Mouse (Mus musculus) forebrain, embryonic 11.5 days (tissue): ENCODE measurements around the gene Socs4. TPM values are rescaled to one million over a fixed set of nuclear protein-coding genes. Genes with fewer than 3 reads are reported as not detected.

Experiments used
- ATAC-seq: fragments of 200-750 bp; cut with Nextera tagmentation; replicated peaks from 2 replicates; pipeline ENCODE4 v1.8.0; 2017; ENCODE audit warnings: moderate TSS enrichment; ENCODE audit not compliant: low FRiP score
- DNase-seq: peaks from one replicate; pipeline ENCODE4 v3.0.0-alpha.2; 2017; ENCODE audit warnings: low spot score
- H3K27ac ChIP-seq: fragments of 300-500 bp; sonication (generic); 2 replicates; pipeline ENCODE4 v1.5.1; 2014; ENCODE audit warnings: low read depth, low read length
- H3K27me3 ChIP-seq: fragments of 300-500 bp; sonication (generic); 2 replicates; pipeline ENCODE4 v1.6.1; 2014; ENCODE audit warnings: mild to moderate bottlenecking, low read length, mixed read lengths; ENCODE audit not compliant: control insufficient read depth, insufficient read depth
- H3K36me3 ChIP-seq: fragments of 300-500 bp; sonication (generic); 2 replicates; pipeline ENCODE4 v1.6.1; 2014; ENCODE audit warnings: mild to moderate bottlenecking, low read length, moderate library complexity, mixed read lengths; ENCODE audit not compliant: control insufficient read depth, insufficient read depth
- H3K4me1 ChIP-seq: fragments of 300-500 bp; sonication (generic); replicated peaks from 2 replicates; pipeline ENCODE4 v1.6.1; 2014; ENCODE audit warnings: low read length, mixed read lengths; ENCODE audit not compliant: control insufficient read depth, insufficient read depth
- H3K4me2 ChIP-seq: fragments of 300-500 bp; sonication (generic); 2 replicates; pipeline ENCODE4 v1.6.1; 2014; ENCODE audit warnings: low read depth, mild to moderate bottlenecking, low read length, moderate library complexity, mixed read lengths; ENCODE audit not compliant: severe bottlenecking
- H3K4me3 ChIP-seq: fragments of 300-500 bp; sonication (generic); 2 replicates; pipeline ENCODE4 v1.5.1; 2014; ENCODE audit warnings: low read depth, low read length
- H3K9ac ChIP-seq: fragments of 300-500 bp; sonication (generic); 2 replicates; pipeline ENCODE4 v1.6.1; 2014; ENCODE audit warnings: low read length
- H3K9me3 ChIP-seq: fragments of 300-500 bp; sonication (generic); 2 replicates; pipeline ENCODE4 v1.6.1; 2016; ENCODE audit warnings: low read length, mixed read lengths; ENCODE audit not compliant: control insufficient read depth
- WGBS: fragments of 180-500 bp; shearing (Covaris S2); extraction: QIAGEN DNeasy Blood & Tissue Kit; methylation state at CpG from one replicate; pipeline ENCODE4 v1.1.7; 2014; 5-methylcytosine and 5-hydroxymethylcytosine counted together
- polyA plus RNA-seq: library from polyadenylated mRNA; unstranded; fragments of >200 nt; fragmentation: Nextera tagmentation; extraction: Ambion mirVana; gene quantifications from 2 replicates; pipeline ENCODE4 v1.2.1, GENCODE M21; 2014

Socs4 gene
- polyA plus RNA-seq, 1 experiment from 2014 or later = 5.5 TPM

DNA sequence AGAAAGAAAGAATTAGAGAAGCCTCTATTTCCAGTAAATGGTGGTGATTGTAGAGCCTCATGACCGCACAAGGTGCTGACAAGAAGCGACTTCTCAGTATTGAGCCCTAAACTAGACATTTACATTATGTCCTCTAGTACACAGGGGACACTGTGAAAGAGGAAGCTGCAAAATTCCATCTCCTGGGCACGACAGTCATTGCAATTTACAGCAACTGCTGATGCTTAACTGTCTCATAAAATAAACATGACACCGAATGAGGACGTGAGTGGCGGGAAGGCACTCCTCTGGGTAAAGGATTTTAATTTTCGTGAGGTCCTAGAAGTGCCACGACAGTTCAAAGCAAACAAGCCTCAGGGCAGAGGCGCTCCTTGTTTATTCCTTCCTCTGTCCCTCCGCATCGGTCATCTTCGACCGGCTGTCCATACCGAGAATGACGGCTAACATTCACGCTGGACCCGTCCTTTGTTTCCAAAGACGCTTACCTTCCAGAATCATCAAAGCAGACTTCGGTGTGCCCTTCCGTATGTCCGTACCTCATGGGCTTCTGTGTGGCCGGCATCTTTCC is 611 bp upstream of the Socs4 start:
- ATAC-seq (peak; percentile 6; the same call in 1 of the 2 replicates), DNase-seq (no peak)
- Histone ChIP-seq H3K4me2 (peak overlapping the region; percentile 78), H3K27ac (peak overlapping the region; percentile 73), H3K4me3 (peak overlapping the region; percentile 52), H3K4me1 (peaks cover 5% of the 10 kb centered on the region; the same call in 1 of the 2 replicates), H3K36me3 (peaks cover 2% of the 10 kb centered on the region; the same call in 1 of the 2 replicates), H3K27me3 (no peaks in the 10 kb centered on the region), H3K9ac (peak overlapping the region; percentile 67), H3K9me3 (no peaks in the 10 kb centered on the region)
- WGBS = 3% methylated on average over 22 of the region's 22 CpGs

DNA sequence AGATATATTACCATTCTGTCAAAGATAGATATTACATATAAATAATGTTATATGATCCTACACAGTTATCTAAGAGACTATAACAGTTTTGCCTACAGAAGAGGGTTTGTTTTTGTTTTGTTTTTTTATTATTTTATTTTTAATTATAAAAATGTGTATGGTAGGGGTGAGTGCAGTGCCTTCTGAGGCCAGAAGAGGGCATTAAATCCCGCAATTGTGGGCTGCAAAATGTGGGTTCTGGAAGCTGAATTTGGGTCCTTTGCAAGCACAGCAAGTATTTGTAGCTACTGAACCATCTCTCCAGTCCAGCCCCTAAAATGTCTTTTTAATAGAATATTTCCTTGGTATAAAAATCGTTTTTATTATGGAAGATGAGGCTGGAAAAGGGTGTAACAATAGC is 2.3 kb downstream of the Socs4 start:
- no peak for ATAC-seq
- Histone ChIP-seq H3K4me3 (no peak overlapping the region), H3K4me2 (no peak overlapping the region), H3K36me3 (no peaks in the 10 kb centered on the region), H3K4me1 (peaks cover 5% of the 10 kb centered on the region; the same call in 1 of the 2 replicates), H3K9ac (no peak overlapping the region), H3K27me3 (no peaks in the 10 kb centered on the region), H3K9me3 (no peaks in the 10 kb centered on the region), H3K27ac (no peak overlapping the region)
- WGBS = 79% methylated on average over 2 of the region's 2 CpGs
- no peak for DNase-seq

DNA sequence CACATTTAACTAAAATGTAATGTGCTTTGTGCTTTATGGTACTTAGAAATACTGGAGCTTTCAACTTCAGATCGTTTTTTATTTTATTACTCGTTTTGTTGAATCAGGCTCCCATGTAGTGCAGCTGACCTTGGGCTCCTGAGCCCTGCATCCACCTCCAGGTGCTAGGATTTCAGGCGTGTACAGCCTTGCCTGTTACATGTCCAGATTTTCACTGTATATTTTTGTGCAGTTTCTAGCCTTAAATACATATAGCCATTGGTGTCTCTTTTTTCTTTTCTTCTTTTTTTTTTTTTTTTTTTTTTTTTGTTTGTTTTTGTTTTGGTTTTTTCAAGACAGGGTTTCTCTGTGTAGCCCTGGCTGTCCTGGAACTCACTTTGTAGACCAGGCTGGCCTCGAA is 4.8 kb downstream of the Socs4 start:
- no peaks in the 10 kb centered on the region for H3K9me3 ChIP-seq

DNA sequence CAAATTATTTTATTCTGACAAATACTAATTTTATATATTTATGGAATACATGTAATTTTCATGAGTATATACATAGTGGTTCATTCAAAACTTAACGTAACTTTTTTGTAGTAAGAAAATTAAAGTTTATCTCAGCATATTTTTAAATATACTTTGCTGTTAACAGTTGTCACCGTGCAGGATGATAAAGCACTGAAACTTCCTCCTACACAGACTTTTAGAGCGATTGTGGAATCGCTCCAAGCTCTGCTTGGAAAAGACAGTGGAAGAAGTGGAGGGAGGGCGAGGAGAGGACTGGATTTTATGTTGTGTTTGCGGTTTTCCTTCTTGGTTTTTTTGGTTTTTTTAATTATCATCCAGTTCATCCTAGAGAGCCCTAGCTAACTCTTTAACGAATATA is 6.8 kb downstream of the Socs4 start:
- Histone ChIP-seq H3K27ac (no peak overlapping the region), H3K4me1 (no peaks in the 10 kb centered on the region), H3K9me3 (no peaks in the 10 kb centered on the region), H3K4me2 (no peak overlapping the region), H3K4me3 (no peak overlapping the region), H3K36me3 (no peaks in the 10 kb centered on the region), H3K27me3 (no peaks in the 10 kb centered on the region), H3K9ac (no peak overlapping the region)
- ATAC-seq (no peak), DNase-seq (no peak)
- WGBS = 92% methylated on average over 7 of the region's 7 CpGs

More for the DNA sequence above, 4.8 kb downstream of the Socs4 start:
- Histone ChIP-seq H3K27ac (no peak overlapping the region), H3K4me1 (no peaks in the 10 kb centered on the region), H3K9ac (no peak overlapping the region), H3K4me2 (no peak overlapping the region), H3K36me3 (no peaks in the 10 kb centered on the region), H3K27me3 (no peaks in the 10 kb centered on the region), H3K4me3 (no peak overlapping the region)
- no peak for ATAC-seq
- 89% methylated on average over 4 of the region's 4 CpGs for WGBS
- DNase-seq = no peak

DNA sequence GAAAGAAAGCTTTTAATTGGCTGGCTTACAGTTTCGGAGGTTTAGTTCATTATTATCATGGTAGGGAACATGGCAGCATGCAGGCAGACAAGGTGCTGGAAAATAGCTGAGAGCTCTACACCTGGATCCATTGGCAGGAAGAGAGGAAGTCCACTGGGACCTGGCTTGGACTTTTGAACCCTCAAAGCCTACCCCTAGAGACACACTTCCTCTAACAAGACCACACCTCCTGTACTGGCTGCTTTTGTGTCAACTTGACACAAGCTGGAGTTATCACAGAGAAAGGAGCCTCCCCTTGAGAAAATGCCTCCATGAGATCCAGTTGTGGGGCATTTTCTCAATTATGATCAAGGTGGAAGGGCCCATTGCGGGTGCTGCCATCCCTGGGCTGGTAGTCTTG is 8.5 kb downstream of the Socs4 start:
- Histone ChIP-seq H3K4me3 (no peak overlapping the region), H3K4me2 (no peak overlapping the region), H3K4me1 (no peaks in the 10 kb centered on the region), H3K36me3 (no peaks in the 10 kb centered on the region), H3K9me3 (no peaks in the 10 kb centered on the region), H3K27me3 (no peaks in the 10 kb centered on the region), H3K27ac (no peak overlapping the region), H3K9ac (no peak overlapping the region)
- 94% methylated on average over 2 of the region's 2 CpGs for WGBS
- no peak for DNase-seq
- no peak for ATAC-seq

DNA sequence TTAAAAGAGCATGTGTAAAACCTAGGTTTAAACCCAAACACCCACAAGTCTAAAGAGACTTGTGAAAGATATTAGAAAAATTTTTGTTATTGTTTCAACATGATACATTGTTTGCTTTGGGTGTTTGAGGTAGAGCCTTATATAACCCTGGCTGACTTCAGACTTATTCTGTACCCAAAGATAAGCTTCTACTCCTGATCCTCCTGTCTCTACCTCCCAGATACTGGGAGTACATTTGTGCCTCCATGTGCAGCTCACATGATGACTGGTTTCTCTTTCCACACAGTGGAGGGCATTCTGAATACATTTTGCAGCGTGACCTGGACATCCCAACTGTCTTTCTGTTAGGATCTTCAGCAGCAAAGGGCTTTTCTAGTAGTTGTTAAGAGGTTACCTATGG is 9.5 kb downstream of the Socs4 start:
- no peaks in the 10 kb centered on the region for H3K9me3 ChIP-seq
- H3K27me3 ChIP-seq = no peaks in the 10 kb centered on the region
- no peak for ATAC-seq
- no peak for DNase-seq
- no peak overlapping the region for H3K4me3 ChIP-seq
- H3K36me3 ChIP-seq = no peaks in the 10 kb centered on the region
- 94% methylated on average over 1 of the region's 1 CpGs for WGBS
- no peak overlapping the region for H3K9ac ChIP-seq
- no peaks in the 10 kb centered on the region for H3K4me1 ChIP-seq
- H3K27ac ChIP-seq = no peak overlapping the region
- no peak overlapping the region for H3K4me2 ChIP-seq

DNA sequence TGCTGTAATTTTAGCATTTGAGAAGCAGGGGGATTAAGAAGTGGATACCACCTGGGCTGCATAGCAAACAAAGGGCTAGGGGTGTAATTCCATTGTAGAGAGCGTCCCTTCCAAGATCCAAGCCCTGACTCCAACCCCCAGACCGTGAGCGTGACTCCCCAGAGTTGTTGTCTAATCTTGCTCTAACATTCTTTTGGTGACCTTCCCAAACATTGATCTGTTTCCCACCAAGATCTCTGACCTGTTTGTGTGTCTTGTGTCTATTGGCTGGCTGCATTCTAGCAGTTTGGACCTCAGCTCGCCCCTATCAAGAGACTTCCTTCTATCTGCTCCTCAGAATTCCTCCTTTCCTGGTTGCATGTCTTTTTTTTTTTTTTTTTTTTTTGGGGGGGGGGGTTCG is 10.3 kb downstream of the Socs4 start:
- ATAC-seq = no peak
- H3K4me3 ChIP-seq = no peak overlapping the region
- no peak overlapping the region for H3K27ac ChIP-seq
- H3K4me2 ChIP-seq = no peak overlapping the region
- no peaks in the 10 kb centered on the region for H3K9me3 ChIP-seq
- no peaks in the 10 kb centered on the region for H3K36me3 ChIP-seq
- no peak overlapping the region for H3K9ac ChIP-seq
- no peaks in the 10 kb centered on the region for H3K4me1 ChIP-seq
- WGBS = 80% methylated on average over 4 of the region's 5 CpGs
- no peak for DNase-seq
- no peaks in the 10 kb centered on the region for H3K27me3 ChIP-seq

DNA sequence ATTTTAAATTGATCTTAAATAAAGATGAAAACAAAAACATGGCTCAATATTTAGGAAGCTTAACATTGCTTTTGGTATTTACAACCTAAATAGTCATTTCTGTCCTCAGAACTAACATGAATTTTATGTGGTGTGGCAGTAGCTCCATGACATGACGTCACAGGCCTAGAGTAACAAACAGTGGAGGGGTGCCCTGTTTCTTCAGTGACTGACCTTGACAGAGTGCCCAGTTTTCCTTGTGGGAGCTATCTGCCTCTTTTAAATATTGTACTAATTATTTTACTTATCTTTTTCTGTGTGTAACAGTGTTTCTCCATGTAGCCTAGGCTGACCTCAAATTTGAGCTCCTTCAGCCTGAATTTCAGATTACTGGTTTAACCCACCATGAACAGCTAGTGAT is 15.0 kb downstream of the Socs4 start:
- WGBS = 97% methylated on average over 1 of the region's 1 CpGs
- no peak overlapping the region for H3K27ac ChIP-seq
- no peak overlapping the region for H3K4me2 ChIP-seq
- H3K9ac ChIP-seq = no peak overlapping the region
- H3K27me3 ChIP-seq = no peaks in the 10 kb centered on the region
- ATAC-seq (no peak), DNase-seq (no peak)
- H3K4me1 ChIP-seq = no peaks in the 10 kb centered on the region
- H3K4me3 ChIP-seq = no peak overlapping the region
- H3K9me3 ChIP-seq = no peaks in the 10 kb centered on the region
- H3K36me3 ChIP-seq = no peaks in the 10 kb centered on the region

DNA sequence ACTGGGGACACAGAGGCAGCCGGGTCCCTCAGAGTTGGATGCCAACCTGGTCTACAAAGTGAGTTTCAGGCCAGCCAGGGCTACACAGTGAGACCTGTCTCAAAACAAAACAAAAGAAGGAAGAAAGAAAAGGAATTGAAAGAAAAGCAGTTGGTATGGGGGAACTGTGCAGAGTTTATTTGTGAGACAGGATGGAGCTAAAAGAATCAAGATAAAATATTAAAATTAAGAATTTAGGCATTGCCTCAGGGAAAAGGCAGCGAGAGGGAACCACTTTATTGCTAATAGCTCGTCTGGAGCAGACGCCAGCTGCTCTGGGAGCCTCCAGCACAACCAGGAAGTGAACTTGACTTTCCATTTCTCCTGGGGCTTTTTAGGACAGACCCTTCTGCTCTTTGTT is 17.4 kb downstream of the Socs4 start:
- 64% methylated on average over 4 of the region's 4 CpGs for WGBS
- DNase-seq (no peak), ATAC-seq (no peak)
- Histone ChIP-seq H3K4me3 (no peak overlapping the region), H3K4me1 (no peaks in the 10 kb centered on the region), H3K27me3 (no peaks in the 10 kb centered on the region), H3K9ac (no peak overlapping the region), H3K4me2 (no peak overlapping the region), H3K27ac (no peak overlapping the region), H3K9me3 (no peaks in the 10 kb centered on the region), H3K36me3 (no peaks in the 10 kb centered on the region)
